8 mouse cellular contexts compared by ENCODE assay signal in the genomic region with DNA sequence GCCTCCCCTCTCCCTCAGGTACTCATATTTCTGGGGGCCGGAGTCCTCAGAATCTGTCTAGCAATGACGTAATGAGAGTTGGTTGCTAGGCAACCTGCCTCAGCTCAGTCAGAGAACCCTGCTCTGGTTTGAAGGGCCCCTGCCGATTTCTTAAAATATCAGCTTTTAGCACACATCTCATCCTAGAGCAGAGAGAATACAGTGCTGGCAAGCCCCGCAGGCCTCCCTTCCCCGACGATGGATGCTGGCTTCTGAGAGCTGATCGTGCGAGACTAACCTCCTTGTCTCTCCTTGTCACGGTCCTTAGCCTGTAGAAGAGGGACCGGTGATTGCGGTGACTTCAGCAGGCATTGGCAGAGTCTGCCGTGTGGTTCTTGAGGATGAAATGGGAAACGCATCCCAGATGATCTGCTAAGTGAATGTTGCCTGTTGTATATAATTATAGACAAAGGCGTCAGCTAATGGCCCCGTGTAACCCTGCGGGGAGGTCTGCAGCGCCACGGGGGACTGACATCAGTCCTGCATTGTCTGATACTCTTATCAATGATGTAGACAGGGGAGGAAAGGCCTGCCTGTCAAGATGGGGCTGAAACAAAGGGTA.
DNase-seq lines count a peak whose midpoint lies in the region; ATAC-seq lines count a peak whose summit lies in the region.
"Had no signal": no experiment of that assay in that cellular context is flagged by ENCODE, and none has a peak within 500 bp of the region (broad histone marks: within the 10 kb centered on the region; RNA-seq: fewer than 3 reads in every experiment).

No protein-coding gene starts in this region.

- H3K27me3 ChIP-seq in forebrain, embryonic 11.5 days (ENCODE audit: control insufficient read depth, insufficient read depth, low read length), result no peaks in the 10 kb centered on the region
- no peaks in the 10 kb centered on the region for H3K27me3 ChIP-seq in midbrain, embryonic 15.5 days (replicated peaks)
- H3K27me3 ChIP-seq: liver, embryonic 13.5 days had no signal

- no peak overlapping the region for H3K4me3 ChIP-seq in forebrain, embryonic 11.5 days (ENCODE audit: low read depth, low read length)
- H3K4me3 ChIP-seq in midbrain, embryonic 15.5 days, result no peak overlapping the region
- H3K4me3 ChIP-seq: liver, embryonic 13.5 days had no signal

- no peaks in the 10 kb centered on the region for H3K9me3 ChIP-seq in forebrain, embryonic 11.5 days (ENCODE audit: control insufficient read depth, low read length)
- no peaks in the 10 kb centered on the region for H3K9me3 ChIP-seq in midbrain, embryonic 15.5 days
- H3K9me3 ChIP-seq: liver, embryonic 13.5 days had no signal

- DNase-seq in cerebellum, postnatal 10 days, result peak; percentile 72 to 74
- DNase-seq in forebrain, embryonic 11.5 days (ENCODE audit: low spot score), result peak; percentile 74
- peak; percentile 49 for DNase-seq in layer of hippocampus, adult 9-10 months (ENCODE audit: low spot score)
- DNase-seq in T-cell, adult 2 months (ENCODE audit: low spot score), result no peak
- DNase-seq: liver, embryonic 13.5 days had no signal

- 11% methylated on average over 18 of the region's 18 CpGs for WGBS in forebrain, embryonic 11.5 days
- 4% methylated on average over 18 of the region's 18 CpGs for WGBS in midbrain, embryonic 15.5 days

- ATAC-seq in forebrain, embryonic 11.5 days (replicated peaks; ENCODE audit: low FRiP score), result peak; percentile 21
- peak; percentile 53 for ATAC-seq in midbrain, embryonic 15.5 days (replicated peaks)
- no peak for ATAC-seq in erythroid progenitor cell, adult 5-6 weeks (replicated peaks; ENCODE audit: low FRiP score, poor library complexity, severe bottlenecking)
- no peak for ATAC-seq in megakaryocyte, adult 5-6 weeks (ENCODE audit: poor library complexity, severe bottlenecking)

- peaks cover 46% of the 10 kb centered on the region for H3K4me1 ChIP-seq in forebrain, embryonic 11.5 days (replicated peaks; ENCODE audit: control insufficient read depth, insufficient read depth, low read length)
- peaks cover 61% of the 10 kb centered on the region for H3K4me1 ChIP-seq in midbrain, embryonic 15.5 days
- H3K4me1 ChIP-seq: liver, embryonic 13.5 days had no signal

- no peaks in the 10 kb centered on the region for H3K36me3 ChIP-seq in forebrain, embryonic 11.5 days (ENCODE audit: control insufficient read depth, insufficient read depth, low read length)
- H3K36me3 ChIP-seq in midbrain, embryonic 15.5 days (replicated peaks), result no peaks in the 10 kb centered on the region
- H3K36me3 ChIP-seq: liver, embryonic 13.5 days had no signal

- peak overlapping the region; percentile 93 for H3K27ac ChIP-seq in forebrain, embryonic 11.5 days (ENCODE audit: low read depth, low read length)
- peak overlapping the region; percentile 86 for H3K27ac ChIP-seq in midbrain, embryonic 15.5 days
- H3K27ac ChIP-seq: liver, embryonic 13.5 days had no signal

- peak overlapping the region; percentile 52 for H3K9ac ChIP-seq in forebrain, embryonic 11.5 days (ENCODE audit: low read length)
- H3K9ac ChIP-seq in midbrain, embryonic 15.5 days, result 0 out of 2 replicates have a peak overlapping the region, but pooled peaks have one; percentile 6
- H3K9ac ChIP-seq: liver, embryonic 13.5 days had no signal

- H3K4me2 ChIP-seq in forebrain, embryonic 11.5 days (ENCODE audit: low read depth, low read length, severe bottlenecking), result peak overlapping the region; percentile 41
- peak overlapping the region; percentile 22 for H3K4me2 ChIP-seq in midbrain, embryonic 15.5 days
- H3K4me2 ChIP-seq: liver, embryonic 13.5 days had no signal

Comparison
In these comparisons a context has a peak if more than half of its experiments do, and no peak if none do; other contexts are left out.
1. ATAC-seq: peak in forebrain, embryonic 11.5 days (single experiment) and midbrain, embryonic 15.5 days (single experiment); none in erythroid progenitor cell, adult 5-6 weeks (single experiment) and megakaryocyte, adult 5-6 weeks (single experiment).